Mouse (Mus musculus): Measurements from ENCODE around the gene Neurod4.
"Not testable (repeated sequence)": the region's sequence is repeated elsewhere in the genome, so short reads cannot be mapped to it uniquely, and the experiment has no call there.

The Neurod4 gene

GRCm38 (mm10) chr10:130280066-130280465 is at the start of gene Neurod4:
Gene Neurod4 (minus strand): TSS chr10:130280240.
- peak in 1 of 2 experiments; percentile 4 for DNase-seq (ENCODE audit: low spot score in 2 of 2)

- no peak for DNase-seq (ENCODE audit: low spot score in 2 of 2)
Observed at GRCm38 (mm10) chr10:130324243-130324642, 44.2 kb upstream of the Neurod4 start.

DNA sequence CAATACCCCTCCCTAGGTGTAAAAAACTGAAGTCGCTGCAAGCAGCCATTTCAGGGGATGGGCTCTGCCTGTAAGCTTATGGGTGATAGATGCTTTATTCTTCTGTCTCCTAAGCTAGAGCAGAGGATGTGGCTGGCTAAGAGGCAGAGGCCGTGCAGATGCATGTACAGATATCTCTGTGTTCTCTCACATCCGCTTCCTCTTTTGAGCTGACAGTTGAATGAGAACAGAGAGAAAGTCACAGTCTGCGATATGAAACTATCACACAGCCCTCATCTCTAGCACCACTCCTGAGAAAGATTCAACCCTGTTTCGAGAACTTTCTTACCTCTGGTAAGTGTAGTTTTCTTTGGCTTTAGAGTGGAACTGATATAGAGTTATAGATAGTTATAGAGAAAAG is 42.6 kb upstream of the Neurod4 start, which contains the start of gene Tespa1:
TSS of gene Tespa1 (plus strand) at position 234 of the 400 bp plus-strand sequence.
- DNase-seq (ENCODE audit: low spot score in 2 of 2) = peak; percentile 82 to 83

- no peak for DNase-seq (ENCODE audit: low spot score in 2 of 2)
Observed at GRCm38 (mm10) chr10:130322062-130322461, 42.0 kb upstream of the Neurod4 start.

GRCm38 (mm10) chr10:130320715-130321114 is 40.7 kb upstream of the Neurod4 start:
- no peak for DNase-seq (ENCODE audit: low spot score in 2 of 2)

- no peak for DNase-seq (ENCODE audit: low spot score in 2 of 2)
Observed at GRCm38 (mm10) chr10:130318720-130319119, 38.7 kb upstream of the Neurod4 start.

- DNase-seq (ENCODE audit: low spot score in 2 of 2) = no peak
Observed at GRCm38 (mm10) chr10:130315846-130316245, 35.8 kb upstream of the Neurod4 start.

DNA sequence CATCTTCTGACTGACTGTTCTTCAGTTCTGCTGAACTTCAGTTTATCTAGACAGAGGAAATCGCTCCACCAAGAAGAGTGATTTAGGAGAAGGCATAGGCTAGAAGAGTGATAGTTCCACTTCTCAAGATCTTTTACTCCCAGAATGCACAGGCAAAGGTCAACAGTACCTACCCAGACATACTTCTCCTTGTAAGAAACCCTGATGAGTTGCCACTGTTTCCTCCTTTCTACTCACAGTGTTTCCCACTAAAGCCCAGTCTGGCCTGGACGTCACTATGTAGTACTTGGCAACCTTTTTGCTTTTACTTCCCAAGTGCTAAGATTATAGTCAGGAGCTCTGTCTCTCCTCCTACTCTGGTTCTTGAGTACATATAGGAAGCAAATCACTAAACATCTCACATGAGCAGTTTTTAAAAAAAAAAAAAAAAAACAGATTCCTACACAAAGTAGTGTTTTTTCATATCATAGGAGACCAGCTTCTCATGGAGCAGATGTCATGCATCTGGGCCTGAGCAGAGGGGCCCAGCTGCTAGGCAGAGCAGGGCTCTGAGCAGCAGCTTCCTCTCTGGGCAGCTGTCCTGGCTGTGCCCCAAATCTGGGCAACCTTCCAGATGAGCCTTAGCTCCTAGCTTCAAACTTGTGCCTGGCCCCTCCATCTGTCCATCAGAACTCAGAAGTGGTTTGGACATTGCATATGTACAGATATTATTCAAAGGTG is 34.2 kb upstream of the Neurod4 start:
- DNase-seq (ENCODE audit: low spot score in 2 of 2) = no peak

DNA sequence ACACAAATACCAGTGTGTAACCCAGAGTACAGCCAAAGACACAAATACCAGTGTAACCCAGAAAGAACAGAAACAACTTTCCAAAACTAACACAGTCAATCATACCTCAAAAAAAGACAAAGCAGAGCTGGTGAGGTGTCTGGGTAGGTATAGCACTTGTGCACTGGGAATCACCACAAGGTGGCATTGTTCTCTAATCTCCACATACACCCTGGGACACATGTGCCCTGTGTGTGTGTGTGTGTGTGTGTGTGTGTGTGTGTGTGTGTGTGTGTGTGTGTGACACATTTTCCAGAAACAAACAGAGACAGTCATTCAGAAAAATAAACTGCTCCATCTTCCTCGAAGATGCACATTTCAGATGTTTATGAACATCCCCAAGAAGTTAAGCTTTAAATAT is 33.5 kb upstream of the Neurod4 start:
- DNase-seq (ENCODE audit: low spot score in 2 of 2) = peak; percentile 47

- no peak for DNase-seq (ENCODE audit: low spot score in 2 of 2)
Observed at GRCm38 (mm10) chr10:130311534-130312227, 31.6 kb upstream of the Neurod4 start.

DNA sequence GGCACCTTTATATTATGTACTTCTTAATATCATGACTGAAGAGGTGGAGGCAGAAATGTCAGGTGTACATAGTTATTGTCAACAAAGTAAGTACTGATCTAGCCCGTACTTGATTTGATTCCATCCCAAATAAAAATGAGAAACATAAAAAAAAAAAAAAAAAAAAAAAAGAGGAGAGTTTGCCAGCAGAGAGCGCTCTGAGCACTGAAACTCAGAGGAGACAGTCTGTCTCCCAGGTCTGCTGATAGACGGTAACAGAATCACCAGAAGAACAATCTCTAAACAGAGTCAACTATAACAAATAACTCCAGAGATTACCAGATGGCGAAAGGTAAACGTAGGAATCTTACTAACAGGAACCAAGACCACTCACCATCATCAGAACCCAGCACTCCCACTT is 24.1 kb upstream of the Neurod4 start:
- DNase-seq (ENCODE audit: low spot score in 2 of 2) = not testable (repeated sequence)

- DNase-seq (ENCODE audit: low spot score in 2 of 2) = not testable (repeated sequence)
Observed at GRCm38 (mm10) chr10:130298748-130299147, 18.7 kb upstream of the Neurod4 start.

- DNase-seq (ENCODE audit: low spot score in 2 of 2) = no peak
Observed at GRCm38 (mm10) chr10:130293741-130294408, 13.8 kb upstream of the Neurod4 start.

DNA sequence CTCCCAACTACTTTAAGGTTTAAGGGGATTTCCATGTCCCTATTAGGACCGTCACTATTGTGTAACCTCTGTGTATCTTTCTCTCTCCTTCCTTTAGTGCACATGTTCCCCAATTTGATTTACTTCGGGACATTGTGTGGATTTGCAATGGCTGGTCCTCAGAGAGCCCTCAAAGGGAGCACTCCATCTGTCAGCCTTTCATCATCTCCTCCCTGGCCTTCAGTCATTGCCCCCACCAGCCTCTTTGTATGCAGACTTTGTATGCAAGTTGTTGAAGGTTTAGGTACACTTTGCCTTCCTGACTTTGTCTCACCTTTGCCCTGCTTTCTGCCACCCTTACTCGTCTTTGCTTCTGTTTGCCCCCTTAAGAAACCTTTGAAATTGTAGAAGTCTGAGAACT is 8.0 kb upstream of the Neurod4 start:
- DNase-seq (ENCODE audit: low spot score in 2 of 2) = no peak

DNA sequence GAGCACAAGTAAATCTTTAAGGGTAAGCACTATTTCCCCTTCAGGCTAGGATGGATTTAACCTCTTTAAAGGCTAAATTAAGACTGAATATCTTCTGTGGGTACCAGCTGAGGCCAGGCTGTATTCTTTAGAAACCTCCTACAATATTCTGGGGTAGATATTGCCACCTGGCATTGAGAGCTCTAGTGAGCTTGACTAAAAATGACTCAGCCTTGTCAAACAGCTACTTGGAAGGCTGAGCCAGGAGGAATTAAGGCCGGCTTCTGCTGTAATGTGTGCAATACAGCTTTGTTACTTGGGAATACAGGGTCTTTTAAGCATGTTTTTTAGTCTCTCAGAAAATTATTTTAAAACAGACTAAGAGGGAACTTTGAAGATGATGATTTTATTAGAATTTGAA is 7.2 kb upstream of the Neurod4 start:
- DNase-seq (ENCODE audit: low spot score in 2 of 2) = no peak

DNA sequence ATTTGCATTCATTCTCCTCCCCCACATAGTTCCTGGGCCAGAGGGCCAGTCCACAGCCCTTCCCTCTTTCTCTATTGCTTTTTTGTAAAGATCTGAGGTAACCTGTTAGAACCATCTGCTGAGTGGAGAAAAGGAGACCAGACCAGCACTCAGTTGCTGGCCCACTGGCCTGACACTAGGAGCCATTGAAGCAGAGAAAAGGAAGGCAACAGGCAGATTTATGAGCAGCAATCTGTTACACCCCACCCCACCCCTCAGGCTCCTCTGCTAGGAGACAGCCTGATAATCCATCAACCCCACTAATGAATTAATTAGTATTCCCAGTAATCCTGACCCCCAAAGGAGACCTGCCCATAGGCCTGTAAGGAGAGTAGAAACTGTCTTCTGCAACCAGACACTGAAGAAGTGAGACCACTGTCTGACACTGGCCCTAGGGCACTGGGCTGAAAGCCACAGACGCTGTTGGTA is 2.0 kb upstream of the Neurod4 start:
- no peak for DNase-seq (ENCODE audit: low spot score in 2 of 2)

DNA sequence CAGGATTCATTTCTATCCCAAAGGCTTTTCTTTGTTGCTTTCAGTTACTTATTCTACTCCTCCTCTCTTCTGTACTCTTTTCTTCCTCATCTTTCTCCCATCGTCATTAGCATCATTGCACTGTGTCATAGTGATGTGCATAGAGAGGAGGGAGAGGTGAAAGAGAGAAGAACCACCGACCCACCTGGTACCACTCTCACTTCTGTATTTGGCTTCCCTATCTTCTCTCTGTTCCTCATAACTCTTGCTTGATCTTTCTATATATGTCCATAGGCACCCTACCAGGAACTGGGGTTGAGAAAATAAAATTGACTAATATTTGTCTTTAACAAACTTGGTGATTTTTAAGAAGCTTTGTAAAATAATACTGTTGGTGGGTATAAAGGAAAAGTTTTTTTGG is 3.5 kb downstream of the Neurod4 start:
- peak; percentile 22 to 27 for DNase-seq (ENCODE audit: low spot score in 2 of 2)

GRCm38 (mm10) chr10:130275759-130276158 is 4.3 kb downstream of the Neurod4 start:
- DNase-seq (ENCODE audit: low spot score in 2 of 2) = no peak

DNA sequence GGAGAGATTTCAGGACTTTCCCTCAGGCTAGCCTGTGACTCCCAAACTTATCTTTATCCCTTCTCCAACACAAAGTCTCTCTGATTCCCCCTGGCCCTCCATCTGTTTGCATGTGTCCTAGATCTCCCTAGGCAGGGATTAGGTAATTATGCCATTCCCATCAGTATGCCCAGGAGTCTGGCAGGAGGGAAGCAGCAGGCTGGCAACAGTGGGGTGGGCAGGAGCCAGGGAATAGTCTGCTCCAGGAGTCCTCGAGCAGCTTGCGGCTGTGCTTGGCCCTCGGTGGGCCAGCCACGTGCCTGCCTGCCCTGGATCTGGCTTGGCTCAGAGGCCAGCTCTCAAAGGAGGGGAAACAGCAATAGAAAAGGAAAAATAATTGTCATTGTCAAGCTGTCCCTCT is 16.8 kb downstream of the Neurod4 start:
- no peak for DNase-seq (ENCODE audit: low spot score in 2 of 2)

GRCm38 (mm10) chr10:130259483-130259882 is 20.6 kb downstream of the Neurod4 start:
- no peak for DNase-seq (ENCODE audit: low spot score in 2 of 2)

DNA sequence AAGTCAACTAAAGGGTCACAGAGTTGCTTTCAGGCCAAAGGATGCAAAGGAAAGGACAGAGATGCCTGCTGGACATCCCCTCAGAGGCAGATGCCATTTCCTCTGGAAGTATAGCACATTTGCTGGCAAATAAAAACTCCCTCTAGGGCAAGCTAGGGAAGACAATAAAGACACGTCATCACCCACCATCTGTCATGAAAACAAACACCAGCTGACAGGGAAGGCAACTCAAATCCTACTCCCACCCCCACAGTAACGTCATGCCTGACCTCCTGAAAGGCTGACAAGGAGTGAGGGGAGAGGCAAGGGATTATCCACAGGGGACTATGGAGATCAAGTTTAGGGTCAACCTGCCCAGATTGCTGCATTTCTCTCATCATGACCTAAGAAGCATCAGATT is 35.8 kb downstream of the Neurod4 start:
- no peak for DNase-seq (ENCODE audit: low spot score in 2 of 2)
